Mouse (Mus musculus) CD8-positive naive resting alpha-beta T cell, adult 2 months (primary cell): ENCODE data around the gene Aebp1.

ENCODE experiments used
- DNase-seq, 2 experiments: peaks; one replicate each; pipeline ENCODE4 v3.0.0; 2022; ENCODE audit warnings: low read depth in 2 of 2, low spot score in 2 of 2

Aebp1 gene

GRCm38 (mm10) chr11:5919606-5920005 is 57.9 kb downstream of the Aebp1 start:
- DNase-seq, result no peak

GRCm38 (mm10) chr11:5920323-5920960 is 58.7 kb downstream of the Aebp1 start:
- DNase-seq, result peak in 1 of 2 experiments; percentile 4
